Mouse (Mus musculus): Measurements from ENCODE around the gene Tcp11l2. TPM values are rescaled to one million over a fixed set of nuclear protein-coding genes. Genes with fewer than 3 reads are reported as not detected.

The Tcp11l2 gene
- polyA plus RNA-seq, 1 experiment from 2014 or later = 7.1 TPM

Other genes with a start within 250 kb of the Tcp11l2 start
- 3.9 to 5.7 TPM (median 4.6 TPM) in 3 replicates for gene Nuak1, start 136.0 kb upstream of the Tcp11l2 start, polyA plus RNA-seq (2018)
- gene Ckap4, start 42.6 kb upstream of the Tcp11l2 start, polyA plus RNA-seq (2018) = 8.3 to 45.1 TPM (median 15.0 TPM) in 3 replicates
- 9.6 to 15.9 TPM (median 10.0 TPM) in 3 replicates for gene Polr3b, start 45.7 kb downstream of the Tcp11l2 start, polyA plus RNA-seq (2018)
- gene Rfx4, start 179.4 kb downstream of the Tcp11l2 start, polyA plus RNA-seq (2018) = not detected in 3 replicates